Mouse (Mus musculus) kidney, postnatal 10 days (tissue): Measurements from ENCODE around the gene Scd1.
A peak's percentile ranks its signal among the peaks of the same experiment; 100 is the strongest.
"Not testable (repeated sequence)": the region's sequence is repeated elsewhere in the genome, so short reads cannot be mapped to it uniquely, and the experiment has no call there.

ENCODE experiments used
- DNase-seq: peaks from one replicate; pipeline ENCODE4 v3.0.0; 2021; ENCODE audit warnings: mixed read lengths

Gene Scd1

DNA sequence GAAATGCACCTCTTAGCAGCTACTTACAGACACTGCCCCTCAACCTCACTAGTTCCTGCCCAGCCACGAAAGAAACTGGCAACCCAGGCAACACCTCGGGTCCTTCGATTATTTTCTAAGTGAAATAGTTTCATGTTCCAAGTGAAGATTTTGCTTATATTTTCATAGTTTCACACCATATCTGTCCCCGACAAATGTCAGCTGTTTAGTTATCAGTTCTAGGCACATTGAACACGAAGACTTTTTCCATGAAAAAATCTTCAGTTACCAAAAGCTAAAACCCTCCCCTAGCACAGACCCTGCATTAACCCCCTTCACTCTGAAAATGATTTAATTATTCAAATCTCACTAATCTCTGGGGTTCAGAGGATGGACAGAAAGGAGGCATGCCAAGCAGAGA is 10.9 kb downstream of the Scd1 start:
- DNase-seq, result no peak

DNA sequence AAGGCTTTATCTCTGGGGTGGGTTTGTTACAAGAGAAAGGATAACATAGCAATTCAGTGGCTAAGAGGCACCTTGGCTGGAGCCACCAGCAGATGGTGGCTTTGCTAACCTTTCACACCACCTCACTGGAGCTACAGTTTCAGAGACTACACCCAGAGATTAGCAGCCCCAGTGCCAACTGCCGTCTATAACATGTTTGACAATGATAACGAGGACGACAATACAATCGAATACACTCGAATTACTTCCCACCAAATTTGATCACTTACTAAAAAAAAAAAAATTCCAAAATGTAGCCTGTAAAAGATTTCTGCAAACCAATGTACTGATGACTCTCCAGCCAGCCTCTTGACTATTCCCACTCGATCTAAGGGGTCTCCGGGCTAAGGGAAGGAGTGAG is 12.7 kb downstream of the Scd1 start:
- no peak for DNase-seq

DNA sequence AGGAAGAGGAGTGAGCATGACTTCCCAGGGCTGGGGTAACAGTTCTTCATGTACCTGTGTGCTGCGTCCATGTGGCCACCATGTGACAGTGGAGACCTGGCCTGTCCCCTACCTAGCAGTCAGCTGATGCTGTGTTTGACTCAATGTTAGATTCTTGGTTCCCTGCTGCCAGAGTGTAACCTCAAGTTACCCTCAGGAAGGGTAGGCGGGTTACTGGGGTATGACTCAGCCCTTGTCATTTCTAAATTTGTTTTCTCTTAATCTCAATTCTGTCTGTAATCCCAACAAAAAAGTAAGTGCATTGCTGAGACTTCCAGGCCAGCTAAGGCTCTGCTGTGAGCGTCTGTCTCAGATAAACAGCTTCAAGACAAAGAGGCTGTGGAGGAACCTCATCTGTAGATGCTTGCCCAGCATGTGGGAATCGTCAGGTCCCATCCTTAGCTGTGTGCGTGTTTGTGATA is 13.7 kb downstream of the Scd1 start:
- no peak for DNase-seq

DNA sequence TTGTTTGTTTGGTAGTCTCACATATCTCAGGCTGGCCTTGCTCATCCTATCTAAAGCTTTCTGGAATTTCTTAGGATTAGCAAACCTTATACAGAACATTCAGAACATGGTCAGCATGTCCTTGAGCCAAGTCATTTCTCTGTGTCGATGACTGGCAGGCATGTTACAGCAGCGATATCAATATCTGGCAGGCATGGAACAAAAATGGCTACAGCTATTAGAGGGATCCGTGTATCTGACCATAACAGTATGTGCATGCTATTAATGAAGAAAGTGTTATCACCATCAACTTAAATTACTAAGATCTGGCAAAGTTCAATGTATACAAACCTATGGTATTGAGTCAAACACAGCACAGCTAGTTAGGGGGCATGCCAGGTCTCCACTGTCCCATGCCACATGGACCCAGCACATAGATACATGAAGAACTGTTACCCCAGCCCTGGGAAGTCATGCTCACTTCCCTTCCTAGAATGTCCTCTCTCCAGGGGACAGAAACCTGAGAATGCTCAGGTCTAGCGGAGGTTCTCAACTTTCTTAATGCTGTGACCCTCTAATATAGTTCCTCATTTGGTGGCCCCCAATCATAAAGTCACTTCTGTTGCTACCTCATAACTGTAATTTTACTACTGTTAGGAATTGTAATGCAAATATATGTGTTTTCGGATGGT is 15.2 kb downstream of the Scd1 start:
- DNase-seq, result no peak

DNA sequence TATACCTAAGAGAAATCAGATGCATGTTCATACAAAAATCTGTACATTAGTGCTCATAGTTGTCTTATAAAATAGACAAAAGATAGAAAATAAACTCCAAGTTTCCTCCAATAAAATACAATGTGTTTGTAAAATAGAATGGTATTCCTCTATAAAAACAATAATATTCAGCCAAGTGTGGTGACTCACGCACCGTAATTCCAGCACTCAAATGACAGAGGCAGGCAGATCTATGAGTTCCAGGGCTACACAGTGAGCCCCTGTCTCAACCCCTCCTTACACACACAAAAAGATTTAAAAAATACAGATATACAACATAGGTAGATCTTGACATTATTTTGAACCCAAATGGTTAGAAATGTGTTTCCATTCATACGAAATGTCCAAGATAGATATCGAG is 15.8 kb downstream of the Scd1 start:
- no peak for DNase-seq

DNA sequence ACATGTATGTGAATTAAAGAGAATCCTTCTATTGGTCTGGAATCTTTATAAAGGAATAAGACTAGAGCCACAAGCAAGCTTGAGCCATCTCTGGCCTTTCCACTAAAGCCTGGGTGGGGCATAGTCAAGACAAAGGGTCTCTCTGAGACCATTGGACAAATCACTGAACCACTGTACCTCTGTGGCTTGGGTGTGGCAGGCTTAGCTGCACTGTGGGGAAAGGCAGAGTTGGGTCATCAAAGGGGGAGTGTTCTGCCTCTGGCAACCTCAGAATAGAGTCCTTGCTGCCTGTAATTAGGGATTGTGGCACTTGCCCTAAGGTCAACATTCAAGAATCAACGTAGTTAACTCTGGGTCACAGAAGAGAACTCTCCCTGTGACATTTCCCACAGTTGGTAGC is 18.2 kb downstream of the Scd1 start:
- DNase-seq, result no peak

DNA sequence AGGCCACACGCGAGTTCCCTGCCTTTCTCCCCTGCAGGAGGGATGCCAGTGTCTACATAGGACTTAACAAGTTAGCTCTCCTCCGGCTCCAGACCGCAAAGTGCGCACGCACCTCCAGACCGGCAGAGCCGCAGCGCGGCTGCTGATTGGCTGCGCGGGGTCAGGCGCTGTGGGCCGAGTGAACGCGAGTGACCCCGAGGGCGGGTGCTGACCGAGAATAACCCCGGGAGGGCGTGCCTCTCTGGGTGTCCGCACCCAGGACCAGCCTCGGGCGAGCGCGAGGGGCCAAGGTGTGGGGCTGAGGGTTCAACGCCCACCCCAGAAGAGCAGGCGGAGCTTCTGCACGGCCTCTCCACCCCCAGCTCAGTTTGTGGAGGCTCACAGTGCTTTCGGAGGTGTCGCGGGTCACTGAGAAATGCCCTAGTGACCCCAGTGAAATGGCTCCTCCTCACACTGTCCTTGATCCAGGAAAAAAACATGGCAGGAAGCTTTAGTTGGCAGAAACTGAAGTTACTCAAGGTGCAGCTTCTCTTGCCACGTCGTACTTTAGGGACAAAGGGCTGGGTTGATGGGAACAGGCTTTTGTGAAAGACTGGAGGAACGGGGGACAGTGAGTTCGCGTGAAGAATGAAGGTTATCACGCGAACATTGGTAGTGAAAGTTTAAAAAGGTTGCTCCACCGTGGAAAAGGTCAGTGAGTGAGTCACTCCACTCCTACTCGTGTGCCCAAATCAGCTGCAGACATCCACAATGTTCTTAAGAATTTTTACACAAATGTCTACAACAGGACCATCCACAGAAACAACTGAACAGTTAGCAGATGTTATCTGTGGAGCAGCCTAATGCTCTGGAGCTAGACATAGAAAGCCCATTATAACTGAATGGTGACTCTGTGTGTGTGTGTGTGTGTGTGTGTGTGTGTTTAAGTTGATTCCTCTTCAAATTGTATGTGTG is 18.9 kb downstream of the Scd1 start:
- DNase-seq, result peak; percentile 95

DNA sequence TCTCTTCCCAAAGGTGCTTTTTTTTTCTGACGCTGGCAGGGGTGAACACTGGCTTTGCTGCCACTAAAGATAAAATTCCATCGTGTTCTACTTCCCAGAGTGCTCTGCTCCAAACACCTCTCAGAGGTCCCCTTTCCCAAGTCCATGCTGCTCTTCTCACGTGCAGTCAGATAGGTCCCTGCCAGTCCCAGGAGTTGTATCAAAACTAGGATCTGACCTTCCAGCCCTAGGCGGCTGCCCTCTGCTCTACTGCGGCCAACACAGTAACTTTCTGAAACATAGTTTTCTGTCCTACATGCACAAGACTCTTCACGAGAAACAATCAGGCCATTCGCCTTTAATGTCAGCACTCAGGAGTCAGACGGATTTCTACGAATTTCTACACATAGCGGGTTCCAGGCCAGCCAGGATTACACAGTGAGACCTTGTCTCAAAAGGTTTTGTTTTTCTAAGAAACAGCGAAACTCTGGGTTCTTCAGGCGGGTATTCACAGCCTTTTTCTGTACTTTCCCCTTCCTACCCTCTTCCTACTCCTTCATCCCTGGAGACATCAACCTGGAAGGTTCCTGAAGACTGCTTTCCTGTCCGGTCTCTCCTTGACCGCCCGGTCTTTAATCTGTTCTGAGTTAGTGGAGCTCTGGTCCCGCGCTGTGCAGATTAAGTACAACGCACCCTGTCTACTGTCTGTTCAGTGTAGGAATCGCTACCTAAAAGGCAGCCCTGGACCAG is 19.8 kb downstream of the Scd1 start:
- DNase-seq, result no peak

DNA sequence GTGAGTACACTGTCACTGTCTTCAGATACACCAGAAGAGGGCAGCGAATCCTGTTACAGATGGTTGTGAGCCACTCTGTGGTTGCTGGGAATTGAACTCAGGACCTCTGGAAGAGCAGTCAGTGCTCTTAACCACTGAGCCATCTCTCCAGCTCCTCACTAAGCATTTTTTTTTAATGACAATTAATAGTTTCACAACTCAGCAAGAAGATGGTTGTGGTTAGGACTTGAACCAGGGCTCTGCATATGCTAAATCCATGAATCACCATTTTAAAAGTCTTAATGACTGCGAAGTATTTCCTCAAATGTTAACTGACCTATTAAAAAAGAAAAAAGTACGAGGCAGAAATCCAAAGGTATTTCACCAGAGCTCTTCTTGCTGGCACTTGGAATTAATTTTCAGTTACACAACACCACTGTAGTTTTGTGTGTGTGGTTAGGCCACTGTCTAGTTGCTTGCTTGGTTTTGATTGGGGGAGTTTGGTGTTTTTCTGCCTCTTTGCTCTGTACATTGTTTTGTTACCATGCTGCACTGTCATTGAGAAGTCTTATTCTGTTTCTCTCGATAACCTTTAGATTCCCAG is 20.5 kb downstream of the Scd1 start:
- DNase-seq, result no peak

DNA sequence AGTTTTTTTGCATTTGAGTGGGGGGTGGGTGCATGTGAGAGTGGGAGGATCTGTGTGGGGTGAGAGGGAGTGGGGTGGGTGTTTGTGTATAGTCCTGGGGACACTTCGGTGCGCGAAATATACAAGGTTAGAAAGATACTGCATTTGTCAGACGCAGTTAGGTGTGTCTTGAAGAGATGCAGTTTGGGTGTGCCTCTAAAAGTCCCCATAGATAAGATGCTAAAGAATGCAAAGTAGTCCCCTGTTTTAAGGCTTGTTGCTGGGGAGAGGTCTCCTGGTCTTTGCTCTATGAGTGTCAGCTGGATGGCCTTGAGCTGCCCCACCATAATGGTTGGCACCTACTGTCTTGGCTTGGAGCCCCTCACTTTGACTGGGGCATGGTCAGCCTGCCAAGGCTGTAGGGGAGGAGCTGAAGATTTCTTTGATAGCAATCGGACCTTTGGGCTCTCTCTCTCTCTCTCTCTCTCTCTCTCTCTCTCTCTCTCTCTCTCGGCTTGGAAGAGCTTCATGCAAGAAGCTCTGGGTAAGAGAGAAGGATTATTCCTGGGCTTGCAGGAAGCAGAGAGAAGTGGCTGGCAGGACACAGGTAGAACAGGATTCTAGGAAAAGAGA is 21.7 kb downstream of the Scd1 start:
- DNase-seq, result no peak

DNA sequence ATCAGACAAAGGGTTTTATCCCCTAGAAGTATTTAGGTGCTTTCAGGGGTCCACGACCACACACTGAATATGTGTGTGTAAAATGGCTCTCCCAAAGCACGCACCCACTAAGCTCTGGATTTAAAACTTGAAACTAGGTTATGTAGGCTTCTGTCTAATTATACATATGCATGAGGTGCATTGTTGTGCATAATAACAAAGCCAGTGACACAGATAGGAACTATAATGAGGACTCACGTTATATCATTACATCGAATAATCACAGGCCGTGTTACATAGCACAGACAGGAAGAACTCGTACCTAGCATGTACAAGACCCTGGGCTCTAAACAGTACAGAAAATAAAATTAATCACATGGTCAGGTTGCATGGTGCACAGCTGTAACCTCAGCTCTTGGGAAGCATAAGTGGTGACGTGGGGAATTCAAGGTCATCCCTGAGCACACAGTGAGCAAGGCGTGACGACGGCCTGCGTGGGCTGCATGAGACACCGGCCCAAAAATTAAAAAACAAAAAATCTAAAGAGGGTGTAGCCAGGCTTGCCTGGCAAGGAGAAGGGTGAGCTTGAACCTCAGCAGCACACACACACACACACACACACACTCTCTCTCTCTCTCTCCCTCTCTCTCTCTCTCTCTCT is 24.9 kb downstream of the Scd1 start:
- DNase-seq, result no peak

DNA sequence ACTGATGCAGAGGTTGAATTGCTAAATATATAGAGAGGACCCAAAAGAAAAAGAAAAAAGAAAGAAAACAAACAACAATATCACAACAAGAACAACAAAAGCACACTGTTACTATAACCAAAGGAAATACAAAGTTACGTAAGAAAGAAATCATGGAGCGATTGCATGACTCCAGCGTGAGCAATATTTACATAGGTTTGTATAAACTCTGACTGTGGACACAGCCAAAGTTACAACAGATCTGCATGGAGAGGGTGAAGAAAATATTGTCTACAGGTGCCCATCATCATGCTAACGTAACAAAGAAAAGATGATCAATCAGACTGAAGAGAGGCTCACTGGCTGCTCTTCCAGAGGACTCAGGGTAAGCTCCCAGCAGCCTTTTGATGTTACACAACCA is 27.6 kb downstream of the Scd1 start:
- DNase-seq, result no peak

DNA sequence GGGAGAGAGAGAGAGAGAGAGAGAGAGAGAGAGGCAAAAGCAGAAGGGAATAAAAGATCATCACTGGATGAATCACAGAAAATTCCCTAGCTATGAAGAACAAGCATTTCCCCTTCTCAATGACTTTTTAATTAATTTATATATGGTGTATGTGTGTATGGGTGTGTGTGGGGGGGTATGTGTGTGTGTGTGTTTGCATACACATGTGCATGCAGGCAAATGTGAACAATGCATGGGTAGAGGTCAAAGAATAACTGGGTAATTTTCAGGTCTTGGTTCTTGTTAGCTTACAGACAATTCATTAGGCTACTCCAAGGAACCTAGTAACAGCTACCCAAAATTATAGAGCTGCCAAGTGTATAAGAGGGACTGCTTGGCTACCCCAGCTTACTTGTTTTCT is 28.6 kb downstream of the Scd1 start:
- no peak for DNase-seq

DNA sequence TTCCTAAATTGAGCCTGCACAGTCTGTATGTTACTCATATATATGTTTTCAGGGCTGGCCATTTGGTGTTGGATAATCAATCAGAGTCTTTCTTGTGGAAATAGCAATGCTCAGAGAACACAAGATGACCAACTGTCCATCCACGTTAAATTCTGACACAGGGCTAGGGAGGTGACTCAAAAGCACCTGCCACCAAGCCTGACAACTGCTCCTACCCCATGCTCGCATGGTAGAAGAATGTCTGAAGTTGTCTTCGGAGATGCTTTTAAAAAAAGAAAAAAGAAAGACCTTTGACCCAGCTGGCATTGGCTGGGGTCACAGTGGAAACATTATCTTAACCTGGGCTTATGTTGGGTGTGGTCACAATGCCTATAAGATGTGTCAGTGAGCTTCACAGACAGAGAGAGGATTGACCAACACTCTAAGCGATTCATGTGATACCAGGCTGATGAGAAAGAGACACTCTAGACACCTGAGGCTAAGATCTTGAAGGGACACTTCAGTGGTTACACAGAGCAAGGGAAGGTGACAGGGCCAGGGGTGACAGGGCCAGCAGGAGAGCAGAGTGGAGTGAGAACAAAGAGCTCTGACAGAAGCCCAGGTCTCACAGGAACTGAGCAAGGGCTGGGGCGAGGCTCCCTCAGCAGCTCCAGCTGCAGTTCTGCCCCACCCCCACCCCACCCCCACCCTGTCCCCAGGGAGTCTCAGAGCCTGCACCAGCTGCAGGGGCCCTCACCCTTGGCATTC is 29.9 kb downstream of the Scd1 start:
- no peak for DNase-seq

DNA sequence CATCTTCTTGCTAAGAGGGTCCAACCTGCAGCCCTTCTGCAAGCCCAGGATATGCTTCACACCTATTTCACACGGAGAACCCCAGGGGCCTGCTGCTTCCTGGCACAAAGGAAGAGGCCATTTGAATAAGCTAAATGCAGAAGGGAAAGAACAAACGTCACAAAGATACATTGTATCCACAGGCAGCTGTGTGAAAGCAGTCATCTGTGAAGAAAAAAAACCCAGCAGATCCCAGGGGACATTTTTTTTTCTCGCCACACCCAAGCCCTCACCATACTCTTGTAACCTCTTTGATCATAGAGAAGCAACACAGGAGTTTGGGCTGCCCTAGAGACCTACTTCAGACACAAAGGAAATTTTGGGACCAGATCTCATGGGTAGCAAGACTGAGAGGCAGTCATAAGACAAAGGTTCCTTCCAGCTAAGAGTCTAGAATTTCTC is 31.1 kb downstream of the Scd1 start:
- DNase-seq, result no peak

DNA sequence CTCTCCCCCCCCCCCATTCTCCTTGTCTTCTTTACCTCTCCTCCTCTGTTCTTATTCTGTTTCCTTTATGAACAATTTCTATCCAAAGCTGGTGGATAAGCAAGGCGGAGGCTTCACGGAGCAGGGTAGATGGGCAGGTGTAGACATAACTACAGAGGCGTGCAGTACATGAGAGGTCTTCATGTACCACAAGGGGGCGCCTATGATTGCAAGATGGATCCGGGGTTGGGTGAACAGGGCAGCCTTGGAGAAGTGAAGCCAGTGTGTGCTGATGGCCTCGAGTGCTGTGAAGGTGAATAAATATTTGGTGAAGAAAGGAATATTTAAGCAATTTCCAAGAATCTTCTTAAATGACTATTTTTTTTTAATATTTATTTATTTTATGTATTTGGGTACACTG is 34.7 kb downstream of the Scd1 start:
- peak; percentile 88 for DNase-seq

DNA sequence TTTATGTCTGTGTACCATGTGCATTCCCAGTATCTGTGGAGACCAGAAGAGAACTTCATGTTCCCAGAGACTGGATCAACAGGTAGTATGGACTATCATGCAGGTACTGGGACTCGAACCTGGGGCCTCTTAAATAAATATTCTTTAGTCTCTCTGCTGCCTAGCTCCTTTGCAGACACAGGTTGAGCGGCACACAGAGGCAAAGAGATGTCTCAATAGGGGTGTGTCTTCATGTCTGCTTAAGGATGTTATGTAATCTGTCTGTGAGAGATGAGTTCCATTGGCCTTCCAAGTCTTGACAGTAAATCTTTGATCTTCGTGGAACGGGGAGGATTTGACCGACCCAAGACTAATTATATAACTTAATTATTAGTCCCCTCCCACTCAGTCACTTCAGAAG is 37.4 kb downstream of the Scd1 start:
- no peak for DNase-seq

DNA sequence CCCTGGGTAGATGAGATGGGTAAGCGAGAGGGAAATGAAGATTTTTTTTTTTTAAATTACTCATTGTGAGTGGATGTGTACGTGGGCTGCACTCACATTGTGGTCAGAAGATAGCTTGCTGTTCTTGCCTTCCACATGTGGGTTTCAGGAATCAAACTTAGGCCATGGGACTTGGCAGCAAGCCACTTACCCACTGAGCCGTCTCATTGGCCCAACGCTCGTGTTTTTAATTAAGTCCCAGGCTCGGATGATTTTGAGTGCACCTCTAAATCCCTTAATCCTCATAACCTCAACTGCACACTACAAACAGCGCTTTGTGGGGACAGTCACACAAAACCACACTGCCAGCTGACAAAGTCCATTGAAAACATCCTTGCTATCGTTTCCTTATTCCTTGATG is 38.3 kb downstream of the Scd1 start:
- DNase-seq, result peak; percentile 22

DNA sequence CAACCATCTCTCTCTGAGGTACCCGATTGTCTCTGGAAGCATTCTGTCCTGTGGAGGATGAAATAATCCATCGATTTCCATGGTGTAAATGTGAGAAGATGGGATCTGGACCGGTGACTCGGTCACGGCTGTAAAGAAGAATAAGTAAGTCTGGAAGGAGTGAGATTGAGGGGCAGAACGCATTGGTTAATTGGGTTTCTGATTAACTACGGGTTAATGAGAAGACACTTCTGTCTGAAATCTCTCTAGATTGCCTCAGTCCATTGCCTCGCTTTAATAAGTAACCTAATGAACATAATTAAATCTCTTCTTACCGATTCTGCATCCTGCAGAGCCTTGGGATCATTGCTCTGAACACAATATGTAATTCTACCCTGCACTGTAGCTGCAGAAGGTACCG is 40.6 kb downstream of the Scd1 start:
- not testable (repeated sequence) for DNase-seq

DNA sequence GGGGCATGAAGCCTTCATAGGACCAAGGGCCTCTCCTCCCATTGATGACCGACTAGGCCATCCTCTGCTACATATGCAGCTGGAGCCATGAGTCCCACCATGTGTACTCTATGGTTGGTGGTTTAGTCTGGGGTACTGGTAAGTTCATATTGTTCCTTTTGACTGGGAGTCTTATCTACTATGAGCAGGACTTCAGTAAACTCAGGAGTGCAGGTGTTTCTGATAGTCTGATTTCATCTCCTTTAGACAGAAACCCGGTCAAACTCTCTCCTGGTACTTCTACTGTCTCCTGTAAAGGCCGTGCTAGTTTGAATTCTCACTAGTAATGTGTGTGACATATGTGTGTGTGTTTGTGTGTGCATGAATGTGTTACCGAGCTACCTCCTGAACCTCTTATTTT is 41.9 kb downstream of the Scd1 start:
- no peak for DNase-seq

DNA sequence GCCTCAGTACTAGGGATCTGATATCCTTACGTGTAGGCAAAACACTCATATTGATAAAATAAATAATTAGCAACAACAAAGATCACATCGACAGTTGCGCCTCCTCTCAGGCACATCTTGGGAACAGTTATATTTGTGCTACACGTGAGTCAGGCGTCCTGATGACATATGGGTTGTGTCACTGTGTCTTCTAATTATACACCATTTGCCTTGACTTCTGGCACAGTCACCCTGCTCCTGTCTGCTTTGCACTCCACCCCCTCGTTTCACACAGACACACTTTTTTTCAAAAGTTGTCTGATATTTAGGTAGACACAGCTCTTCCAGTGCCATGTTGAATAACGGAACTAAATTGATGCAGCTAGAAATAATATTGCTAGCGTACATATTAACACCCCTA is 43.6 kb downstream of the Scd1 start:
- no peak for DNase-seq
